Mouse (Mus musculus) liver, embryonic 12.5 days (tissue): ENCODE results near the gene Abcc6. TPM values are rescaled to one million over a fixed set of nuclear protein-coding genes. Genes with fewer than 3 reads are reported as not detected.

Experiments used
- ATAC-seq: fragments of 200-750 bp; cut with Nextera tagmentation; 2 replicates; pipeline ENCODE4 v1.8.0; 2017; ENCODE audit warnings: moderate number of reproducible peaks, mild to moderate bottlenecking, moderate library complexity
- H3K27ac ChIP-seq: fragments of 300-500 bp; sonication (generic); 2 replicates; pipeline ENCODE4 v1.5.1; 2016; ENCODE audit warnings: mild to moderate bottlenecking
- H3K27me3 ChIP-seq: fragments of 300-500 bp; sonication (generic); replicated peaks from 2 replicates; pipeline ENCODE4 v1.6.1; 2016; ENCODE audit warnings: mild to moderate bottlenecking, moderate library complexity
- H3K36me3 ChIP-seq: fragments of 300-500 bp; sonication (generic); 2 replicates; pipeline ENCODE4 v1.6.1; 2016; ENCODE audit warnings: mild to moderate bottlenecking, moderate library complexity
- H3K4me1 ChIP-seq: fragments of 300-500 bp; sonication (generic); 2 replicates; pipeline ENCODE4 v1.6.1; 2016
- H3K4me2 ChIP-seq: fragments of 300-500 bp; sonication (generic); 2 replicates; pipeline ENCODE4 v1.6.1; 2016; ENCODE audit warnings: mild to moderate bottlenecking, moderate library complexity
- H3K4me3 ChIP-seq: fragments of 300-500 bp; sonication (generic); 2 replicates; pipeline ENCODE4 v1.5.1; 2016; ENCODE audit warnings: mild to moderate bottlenecking, moderate library complexity
- H3K9ac ChIP-seq: fragments of 300-500 bp; sonication (generic); 2 replicates; pipeline ENCODE4 v1.6.1; 2016; ENCODE audit warnings: mild to moderate bottlenecking, moderate library complexity
- H3K9me3 ChIP-seq: fragments of 300-500 bp; sonication (generic); replicated peaks from 2 replicates; pipeline ENCODE4 v1.6.1; 2016; ENCODE audit warnings: mild to moderate bottlenecking, moderate library complexity
- WGBS: fragments of 180-500 bp; shearing (Covaris S2); methylation state at CpG from one replicate; pipeline ENCODE4 v1.1.7; 2016; ENCODE audit not compliant: insufficient replicate concordance; 5-methylcytosine and 5-hydroxymethylcytosine counted together
- polyA plus RNA-seq: library from polyadenylated mRNA; unstranded; fragments of >200 nt; fragmentation: Nextera tagmentation; extraction: Ambion mirVana; gene quantifications from 2 replicates; pipeline ENCODE4 v1.2.1, GENCODE M21; 2016

The Abcc6 gene
- polyA plus RNA-seq, 1 experiment from 2014 or later: 4.9 TPM

- no peaks in the 10 kb centered on the region for H3K4me1 ChIP-seq
- no peak for ATAC-seq
- no peak overlapping the region for H3K4me3 ChIP-seq
- no peaks in the 10 kb centered on the region for H3K9me3 ChIP-seq
- H3K27ac ChIP-seq: no peak overlapping the region
- no peak overlapping the region for H3K9ac ChIP-seq
- H3K4me2 ChIP-seq: no peak overlapping the region
- 56% methylated on average over 11 of the region's 11 CpGs for WGBS
- H3K27me3 ChIP-seq: no peaks in the 10 kb centered on the region
- H3K36me3 ChIP-seq: peaks cover 93% of the 10 kb centered on the region
Observed at GRCm38 (mm10) chr7:46045882-46046281, 15.8 kb upstream of the Abcc6 start.

- Histone ChIP-seq H3K4me3 (no peak overlapping the region), H3K4me2 (no peak overlapping the region), H3K27ac (no peak overlapping the region), H3K36me3 (peaks cover 94% of the 10 kb centered on the region), H3K4me1 (0 out of 2 replicates have a peak, but pooled peaks cover 4% of the 10 kb centered on the region), H3K9ac (no peak overlapping the region), H3K27me3 (no peaks in the 10 kb centered on the region), H3K9me3 (no peaks in the 10 kb centered on the region)
- 82% methylated on average over 10 of the region's 10 CpGs for WGBS
- no peak for ATAC-seq
Observed at GRCm38 (mm10) chr7:46044106-46044505, 14.0 kb upstream of the Abcc6 start.

GRCm38 (mm10) chr7:46039873-46040272 lies 9.8 kb upstream of the Abcc6 start:
- Histone ChIP-seq H3K4me3 (no peak overlapping the region), H3K9me3 (no peaks in the 10 kb centered on the region), H3K4me1 (peaks cover 24% of the 10 kb centered on the region), H3K27me3 (no peaks in the 10 kb centered on the region), H3K36me3 (peaks cover 75% of the 10 kb centered on the region), H3K27ac (0 out of 2 replicates have a peak overlapping the region, but pooled peaks have one; percentile 34), H3K4me2 (no peak overlapping the region), H3K9ac (no peak overlapping the region)
- WGBS: 74% methylated on average over 2 of the region's 2 CpGs
- ATAC-seq: no peak

- no peak overlapping the region for H3K4me2 ChIP-seq
- no peak overlapping the region for H3K9ac ChIP-seq
- no peaks in the 10 kb centered on the region for H3K27me3 ChIP-seq
- H3K9me3 ChIP-seq: no peaks in the 10 kb centered on the region
- H3K36me3 ChIP-seq: peaks cover 50% of the 10 kb centered on the region
- no peak for ATAC-seq
- H3K4me3 ChIP-seq: no peak overlapping the region
- peaks cover 44% of the 10 kb centered on the region for H3K4me1 ChIP-seq
- H3K27ac ChIP-seq: no peak overlapping the region
- 78% methylated on average over 6 of the region's 6 CpGs for WGBS
Observed at GRCm38 (mm10) chr7:46037433-46037832, 7.3 kb upstream of the Abcc6 start.

GRCm38 (mm10) chr7:46035468-46035867 lies 5.4 kb upstream of the Abcc6 start:
- Histone ChIP-seq H3K9me3 (no peaks in the 10 kb centered on the region), H3K4me1 (peaks cover 62% of the 10 kb centered on the region), H3K36me3 (peaks cover 31% of the 10 kb centered on the region), H3K4me2 (peak overlapping the region; percentile 95), H3K27ac (peak overlapping the region; percentile 67; the same call in 1 of the 2 replicates), H3K9ac (peak overlapping the region; percentile 32; the same call in 1 of the 2 replicates), H3K4me3 (peak overlapping the region; percentile 89), H3K27me3 (no peaks in the 10 kb centered on the region)
- ATAC-seq: no peak
- WGBS: 23% methylated on average over 2 of the region's 2 CpGs

GRCm38 (mm10) chr7:46034991-46035390 lies 4.9 kb upstream of the Abcc6 start:
- peak overlapping the region; percentile 67; the same call in 1 of the 2 replicates for H3K27ac ChIP-seq
- H3K4me2 ChIP-seq: peak overlapping the region; percentile 95
- H3K27me3 ChIP-seq: no peaks in the 10 kb centered on the region
- peak overlapping the region; percentile 91 for H3K9ac ChIP-seq
- ATAC-seq: no peak
- WGBS: 22% methylated on average over 2 of the region's 2 CpGs
- no peaks in the 10 kb centered on the region for H3K9me3 ChIP-seq
- H3K4me1 ChIP-seq: peaks cover 67% of the 10 kb centered on the region
- peak overlapping the region; percentile 89 for H3K4me3 ChIP-seq
- peaks cover 26% of the 10 kb centered on the region for H3K36me3 ChIP-seq

GRCm38 (mm10) chr7:46033870-46034337 lies 3.8 kb upstream of the Abcc6 start:
- Histone ChIP-seq H3K9ac (peak overlapping the region; percentile 91), H3K27me3 (no peaks in the 10 kb centered on the region), H3K36me3 (peaks cover 16% of the 10 kb centered on the region), H3K27ac (peak overlapping the region; percentile 65), H3K4me3 (peak overlapping the region; percentile 89), H3K4me1 (peaks cover 69% of the 10 kb centered on the region), H3K4me2 (peak overlapping the region; percentile 95), H3K9me3 (no peaks in the 10 kb centered on the region)
- ATAC-seq: peak; percentile 19
- 1% methylated on average over 35 of the region's 35 CpGs for WGBS

GRCm38 (mm10) chr7:46033109-46033869 lies 3.2 kb upstream of the Abcc6 start, which contains the start of gene Nomo1:
Gene Nomo1 (plus strand): TSS chr7:46033698.
- Histone ChIP-seq H3K4me1 (peaks cover 76% of the 10 kb centered on the region), H3K36me3 (peaks cover 10% of the 10 kb centered on the region), H3K9me3 (no peaks in the 10 kb centered on the region), H3K4me3 (peak within 1 kb of the TSS; percentile 89), H3K27ac (peak within 1 kb of the TSS; percentile 67), H3K9ac (peak within 1 kb of the TSS; percentile 91), H3K4me2 (peak within 1 kb of the TSS; percentile 95), H3K27me3 (no peaks in the 10 kb centered on the region)
- WGBS: 6% methylated on average over 39 of the region's 44 CpGs
- peak; percentile 87 for ATAC-seq

GRCm38 (mm10) chr7:46031075-46031474 lies 973 bp upstream of the Abcc6 start:
- 30% methylated on average over 2 of the region's 2 CpGs for WGBS
- Histone ChIP-seq H3K27me3 (no peaks in the 10 kb centered on the region), H3K36me3 (no peaks in the 10 kb centered on the region; the same call in 1 of the 2 replicates), H3K9ac (no peak overlapping the region), H3K9me3 (no peaks in the 10 kb centered on the region), H3K4me1 (peaks cover 70% of the 10 kb centered on the region), H3K4me2 (peak overlapping the region; percentile 32), H3K27ac (peak overlapping the region; percentile 74), H3K4me3 (no peak overlapping the region)
- peak; percentile 21; the same call in 1 of the 2 replicates for ATAC-seq

- WGBS: 58% methylated on average over 9 of the region's 9 CpGs
- no peaks in the 10 kb centered on the region for H3K36me3 ChIP-seq
- H3K9me3 ChIP-seq: no peaks in the 10 kb centered on the region
- H3K9ac ChIP-seq: no peak overlapping the region
- ATAC-seq: 0 out of 2 replicates have a peak, but pooled peaks have one; percentile 10
- H3K4me3 ChIP-seq: 0 out of 2 replicates have a peak overlapping the region, but pooled peaks have one; percentile 2
- H3K27ac ChIP-seq: peak overlapping the region; percentile 74
- H3K27me3 ChIP-seq: peaks cover 9% of the 10 kb centered on the region; the same call in 1 of the 2 replicates
- peak overlapping the region; percentile 32 for H3K4me2 ChIP-seq
- peaks cover 55% of the 10 kb centered on the region for H3K4me1 ChIP-seq
Observed at GRCm38 (mm10) chr7:46029299-46030144, 580 bp downstream of the Abcc6 start.

- no peak overlapping the region for H3K9ac ChIP-seq
Observed at GRCm38 (mm10) chr7:46028681-46029080, 1.4 kb downstream of the Abcc6 start.

More at GRCm38 (mm10) chr7:46028681-46029080, 1.4 kb downstream of the Abcc6 start:
- ATAC-seq: no peak
- Histone ChIP-seq H3K4me1 (peaks cover 46% of the 10 kb centered on the region), H3K27ac (peak overlapping the region; percentile 74; the same call in 1 of the 2 replicates), H3K36me3 (no peaks in the 10 kb centered on the region), H3K4me3 (no peak overlapping the region), H3K27me3 (peaks cover 9% of the 10 kb centered on the region; the same call in 1 of the 2 replicates), H3K4me2 (peak overlapping the region; percentile 3; the same call in 1 of the 2 replicates), H3K9me3 (no peaks in the 10 kb centered on the region)
- 64% methylated on average over 10 of the region's 10 CpGs for WGBS
